Mouse (Mus musculus): ENCODE data around the gene Snhg11.

- no peak for TF ChIP-seq RAD21 (IDR thresholded peaks at IDR 0.05; ENCODE audit: low read depth, low read length)
- TF ChIP-seq MAZ (IDR thresholded peaks at IDR 0.05; ENCODE audit: low read depth, low read length): no peak
- no peak for TF ChIP-seq MEF2A (IDR thresholded peaks at IDR 0.05; ENCODE audit: extremely low read depth, insufficient replicate concordance, low read depth, low read length, poor library complexity, severe bottlenecking)
- no peak for TF ChIP-seq POLR2AphosphoS2 (IDR thresholded peaks at IDR 0.05; ENCODE audit: low read length)
- no peak for TF ChIP-seq ZMIZ1 (IDR thresholded peaks at IDR 0.05; ENCODE audit: low read depth, low read length)
- TF ChIP-seq MYB (IDR thresholded peaks at IDR 0.05; ENCODE audit: low read depth, low read length): no peak
- TF ChIP-seq EP300 (IDR thresholded peaks at IDR 0.05; ENCODE audit: low read depth in 1 of 2, low read length in 2 of 2): no peak
- TF ChIP-seq CTCF (IDR thresholded peaks at IDR 0.05 in 2 of 3, conservative IDR thresholded peaks at IDR 0.05 in 1 of 3; ENCODE audit: control insufficient read depth in 1 of 3, insufficient read depth in 1 of 3, low read depth in 2 of 3, low read length in 3 of 3, poor library complexity in 1 of 3, severe bottlenecking in 1 of 3): no peak
- TF ChIP-seq MAFK (IDR thresholded peaks at IDR 0.05; ENCODE audit: borderline replicate concordance, low read depth, low read length): no peak
- TF ChIP-seq POLR2A (IDR thresholded peaks at IDR 0.05; ENCODE audit: control insufficient read depth in 1 of 2, insufficient read depth in 1 of 2, low read depth in 1 of 2, low read length in 2 of 2, poor library complexity in 1 of 2): no peak
- TF ChIP-seq USF2 (IDR thresholded peaks at IDR 0.05; ENCODE audit: borderline replicate concordance in 1 of 2, insufficient read depth in 1 of 2, low read depth in 1 of 2, low read length in 2 of 2): no peak
These were observed 2.4 kb downstream of the Snhg11 start for GRCm38 (mm10) chr2:158377811-158378210.
